Mouse (Mus musculus): ENCODE data around the gene Sult6b2. TPM values are rescaled to one million over a fixed set of nuclear protein-coding genes. Genes with fewer than 3 reads are reported as not detected.

Gene Sult6b2
- polyA plus RNA-seq, 2 experiments = not detected

DNA sequence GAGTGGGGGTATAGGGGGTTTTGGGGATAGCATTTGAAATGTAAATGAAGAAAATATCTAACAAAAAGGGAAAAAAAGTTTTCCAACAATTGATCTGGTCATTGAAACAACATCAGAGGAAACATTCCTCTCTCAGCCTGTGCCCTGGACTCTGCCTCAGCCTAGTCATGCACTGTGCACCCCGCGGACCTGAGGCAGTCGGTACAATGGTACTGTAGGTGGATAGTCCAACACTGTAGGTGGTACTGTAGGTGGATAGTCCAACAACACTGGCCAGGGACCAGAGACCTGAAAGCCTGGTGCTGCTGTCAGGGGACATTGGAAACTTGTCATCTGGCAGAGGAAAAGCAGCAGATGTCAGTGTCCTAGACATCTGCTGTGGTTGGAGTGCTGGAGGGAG is 34.4 kb downstream of the Sult6b2 start:
- TF ChIP-seq EP300 (IDR thresholded peaks at IDR 0.05; ENCODE audit: low read depth) = no peak
- no peak for TF ChIP-seq CTCF (IDR thresholded peaks at IDR 0.05; ENCODE audit: low read depth)
- no peaks in the 10 kb centered on the region for H3K9me3 ChIP-seq (ENCODE audit: control insufficient read depth, low read length)
- peaks cover 98% of the 10 kb centered on the region for H3K36me3 ChIP-seq (replicated peaks; ENCODE audit: control insufficient read depth, insufficient read depth, low read depth)
- no peak for ATAC-seq (ENCODE audit: insufficient read depth)
- H3K27me3 ChIP-seq (ENCODE audit: control insufficient read depth, insufficient read depth, low read length) = no peaks in the 10 kb centered on the region
- no peak overlapping the region for H3K9ac ChIP-seq (replicated peaks)
- 88% methylated on average over 3 of the region's 3 CpGs for WGBS (ENCODE audit: insufficient replicate concordance)
- H3K4me2 ChIP-seq (ENCODE audit: low read depth) = no peak overlapping the region
- H3K4me3 ChIP-seq (ENCODE audit: insufficient read depth in 1 of 2, low read depth in 2 of 2, low read length in 2 of 2) = no peak overlapping the region
- DNase-seq (ENCODE audit: low read depth in 3 of 3, low spot score in 3 of 3) = no peak
- H3K4me1 ChIP-seq (replicated peaks; ENCODE audit: control insufficient read depth in 2 of 2, insufficient read depth in 2 of 2, low read length in 1 of 2) = no peaks in the 10 kb centered on the region
- H3K27ac ChIP-seq = no peak overlapping the region

DNA sequence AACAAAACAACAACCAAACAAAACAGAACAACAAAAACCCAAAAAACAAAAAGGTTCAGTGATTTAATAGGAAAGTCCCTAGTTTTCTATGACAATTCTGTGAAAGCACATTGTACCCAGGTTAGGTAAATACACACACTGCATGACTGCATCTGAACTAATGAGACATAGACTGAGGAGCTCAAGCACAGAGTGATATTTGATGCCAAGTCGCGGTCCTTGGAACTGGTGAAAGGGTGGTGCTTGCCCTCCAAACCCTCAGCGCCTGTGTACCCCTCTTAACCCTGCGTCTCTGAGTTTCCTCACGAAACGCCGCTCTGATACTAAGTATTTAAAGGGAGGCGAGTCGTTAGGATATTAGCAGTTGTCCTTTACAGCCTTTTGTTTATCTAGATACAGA is 37.0 kb downstream of the Sult6b2 start:
- H3K9me3 ChIP-seq (ENCODE audit: control insufficient read depth, low read length) = no peaks in the 10 kb centered on the region
- 93% methylated on average over 9 of the region's 9 CpGs for WGBS (ENCODE audit: insufficient replicate concordance)
- H3K27me3 ChIP-seq (ENCODE audit: control insufficient read depth, insufficient read depth, low read length) = no peaks in the 10 kb centered on the region
- no peak overlapping the region for H3K4me3 ChIP-seq (ENCODE audit: insufficient read depth in 1 of 2, low read depth in 2 of 2, low read length in 2 of 2)
- 0 out of 4 replicates have a peak, but pooled peaks cover 0 to under 1% of the 10 kb centered on the region in 2 experiments for H3K4me1 ChIP-seq (replicated peaks; ENCODE audit: control insufficient read depth in 2 of 2, insufficient read depth in 2 of 2, low read length in 1 of 2)
- H3K27ac ChIP-seq = no peak overlapping the region
- H3K36me3 ChIP-seq (replicated peaks; ENCODE audit: control insufficient read depth, insufficient read depth, low read depth) = peaks cover 86% of the 10 kb centered on the region
- TF ChIP-seq CTCF (IDR thresholded peaks at IDR 0.05; ENCODE audit: low read depth) (no peak), EP300 (IDR thresholded peaks at IDR 0.05; ENCODE audit: low read depth) (no peak)
- H3K4me2 ChIP-seq (ENCODE audit: low read depth) = no peak overlapping the region
- no peak overlapping the region for H3K9ac ChIP-seq (replicated peaks)
- DNase-seq (ENCODE audit: low read depth in 3 of 3, low spot score in 3 of 3) (no peak), ATAC-seq (ENCODE audit: insufficient read depth) (no peak)

- H3K36me3 ChIP-seq (replicated peaks; ENCODE audit: control insufficient read depth, insufficient read depth, low read depth) = peaks cover 85% of the 10 kb centered on the region
Observed at GRCm38 (mm10) chr6:142764933-142765332, 39.4 kb downstream of the Sult6b2 start.

GRCm38 (mm10) chr6:142759633-142760032 is 44.7 kb downstream of the Sult6b2 start:
- ATAC-seq (ENCODE audit: insufficient read depth) (no peak), DNase-seq (ENCODE audit: low read depth in 3 of 3, low spot score in 3 of 3) (no peak)
- H3K36me3 ChIP-seq (replicated peaks; ENCODE audit: control insufficient read depth, insufficient read depth, low read depth) = peaks cover 48% of the 10 kb centered on the region
- H3K9ac ChIP-seq (replicated peaks) = no peak overlapping the region
- H3K27ac ChIP-seq = no peak overlapping the region
- no peaks in the 10 kb centered on the region for H3K27me3 ChIP-seq (ENCODE audit: control insufficient read depth, insufficient read depth, low read length)
- WGBS (ENCODE audit: insufficient replicate concordance) = 89% methylated on average over 2 of the region's 2 CpGs
- H3K4me2 ChIP-seq (ENCODE audit: low read depth) = peak overlapping the region; percentile 70
- H3K4me1 ChIP-seq (replicated peaks; ENCODE audit: control insufficient read depth in 2 of 2, insufficient read depth in 2 of 2, low read length in 1 of 2) = peaks cover 11 to 24% of the 10 kb centered on the region in 2 experiments
- no peaks in the 10 kb centered on the region for H3K9me3 ChIP-seq (ENCODE audit: control insufficient read depth, low read length)
- TF ChIP-seq EP300 (IDR thresholded peaks at IDR 0.05; ENCODE audit: low read depth) (no peak), CTCF (IDR thresholded peaks at IDR 0.05; ENCODE audit: low read depth) (no peak)
- no peak overlapping the region for H3K4me3 ChIP-seq (ENCODE audit: insufficient read depth in 1 of 2, low read depth in 2 of 2, low read length in 2 of 2)

More at GRCm38 (mm10) chr6:142764933-142765332, 39.4 kb downstream of the Sult6b2 start:
- H3K27ac ChIP-seq = no peak overlapping the region
- H3K27me3 ChIP-seq (ENCODE audit: control insufficient read depth, insufficient read depth, low read length) = no peaks in the 10 kb centered on the region
- TF ChIP-seq EP300 (IDR thresholded peaks at IDR 0.05; ENCODE audit: low read depth) (no peak), CTCF (IDR thresholded peaks at IDR 0.05; ENCODE audit: low read depth) (no peak)
- no peak for DNase-seq (ENCODE audit: low read depth in 3 of 3, low spot score in 3 of 3)
- ATAC-seq (ENCODE audit: insufficient read depth) = no peak
- H3K9ac ChIP-seq (replicated peaks) = no peak overlapping the region
- no peaks in the 10 kb centered on the region for H3K9me3 ChIP-seq (ENCODE audit: control insufficient read depth, low read length)
- no peak overlapping the region for H3K4me2 ChIP-seq (ENCODE audit: low read depth)
- whole genome bisulfite sequencing (ENCODE audit: insufficient replicate concordance) = 91% methylated on average over 2 of the region's 2 CpGs
- 0 out of 4 replicates have a peak, but pooled peaks cover 0 to 4% of the 10 kb centered on the region in 2 experiments for H3K4me1 ChIP-seq (replicated peaks; ENCODE audit: control insufficient read depth in 2 of 2, insufficient read depth in 2 of 2, low read length in 1 of 2)
- no peak overlapping the region for H3K4me3 ChIP-seq (ENCODE audit: insufficient read depth in 1 of 2, low read depth in 2 of 2, low read length in 2 of 2)

DNA sequence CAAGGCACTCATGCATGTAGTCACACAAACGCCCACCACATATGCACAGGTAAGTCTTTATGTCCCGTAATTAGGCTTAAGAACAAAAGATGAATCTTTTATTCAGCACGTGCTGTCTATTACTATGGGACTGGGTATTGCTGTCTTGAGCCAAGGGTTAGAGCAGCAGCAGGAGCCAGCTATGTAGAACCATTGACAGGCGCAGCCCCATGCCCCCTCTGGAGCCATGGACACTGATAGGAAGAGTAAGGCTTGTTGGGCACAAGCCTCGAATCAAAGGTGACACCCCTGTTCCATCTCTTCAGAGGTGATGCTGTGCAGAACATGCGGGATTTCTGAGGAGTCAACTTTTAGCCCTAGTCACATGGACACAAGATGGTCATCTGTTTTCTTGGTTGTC is 45.7 kb downstream of the Sult6b2 start:
- 77% methylated on average over 6 of the region's 6 CpGs for WGBS (ENCODE audit: insufficient replicate concordance)
- H3K4me3 ChIP-seq (ENCODE audit: insufficient read depth in 1 of 2, low read depth in 2 of 2, low read length in 2 of 2) = peak overlapping the region; percentile 80 to 87
- H3K4me1 ChIP-seq (replicated peaks; ENCODE audit: control insufficient read depth in 2 of 2, insufficient read depth in 2 of 2, low read length in 1 of 2) = peaks cover 11 to 24% of the 10 kb centered on the region in 2 experiments
- TF ChIP-seq CTCF (IDR thresholded peaks at IDR 0.05; ENCODE audit: low read depth) (no peak), EP300 (IDR thresholded peaks at IDR 0.05; ENCODE audit: low read depth) (no peak)
- DNase-seq (ENCODE audit: low read depth in 3 of 3, low spot score in 3 of 3) (no peak), ATAC-seq (ENCODE audit: insufficient read depth) (no peak)
- no peaks in the 10 kb centered on the region for H3K27me3 ChIP-seq (ENCODE audit: control insufficient read depth, insufficient read depth, low read length)
- no peaks in the 10 kb centered on the region for H3K9me3 ChIP-seq (ENCODE audit: control insufficient read depth, low read length)
- H3K9ac ChIP-seq (replicated peaks) = peak overlapping the region; percentile 86
- peaks cover 40% of the 10 kb centered on the region for H3K36me3 ChIP-seq (replicated peaks; ENCODE audit: control insufficient read depth, insufficient read depth, low read depth)
- H3K4me2 ChIP-seq (ENCODE audit: low read depth) = peak overlapping the region; percentile 70
- peak overlapping the region; percentile 30; the same call in 1 of the 2 replicates for H3K27ac ChIP-seq
